Mouse (Mus musculus): ENCODE measurements around the gene Kirrel3. TPM values are rescaled to one million over a fixed set of nuclear protein-coding genes. Genes with fewer than 3 reads are reported as not detected.

Kirrel3 gene
- polyA plus RNA-seq, 1 experiment from 2014 or later: 0.72 TPM

GRCm38 (mm10) chr9:34847664-34848063 lies 362.0 kb downstream of the Kirrel3 start:
- 52% methylated on average over 5 of the region's 5 CpGs for whole genome bisulfite sequencing
- DNase-seq (ENCODE audit: low spot score): peak; percentile 11

GRCm38 (mm10) chr9:34851136-34851535 lies 365.4 kb downstream of the Kirrel3 start:
- Histone ChIP-seq H3K9ac (replicated peaks; ENCODE audit: low read depth) (no peak overlapping the region), H3K4me3 (ENCODE audit: low read depth, low read length) (no peak overlapping the region), H3K36me3 (ENCODE audit: insufficient read depth, low read length) (no peaks in the 10 kb centered on the region), H3K9me3 (ENCODE audit: low read length) (no peaks in the 10 kb centered on the region), H3K27me3 (replicated peaks; ENCODE audit: insufficient read depth, low read length) (no peaks in the 10 kb centered on the region), H3K4me1 (ENCODE audit: insufficient read depth, low read depth, low read length) (no peaks in the 10 kb centered on the region), H3K4me2 (replicated peaks; ENCODE audit: low read depth, low read length) (no peak overlapping the region), H3K27ac (ENCODE audit: low read length) (no peak overlapping the region)
- DNase-seq (ENCODE audit: low spot score) (no peak), ATAC-seq (no peak)
- 79% methylated on average over 4 of the region's 4 CpGs for WGBS
- TF ChIP-seq EP300 (IDR thresholded peaks at IDR 0.05) (no peak), CTCF (IDR thresholded peaks at IDR 0.05) (no peak)

More at GRCm38 (mm10) chr9:34847664-34848063, 362.0 kb downstream of the Kirrel3 start:
- no peak for TF ChIP-seq EP300 (IDR thresholded peaks at IDR 0.05)
- peak; percentile 75 for TF ChIP-seq CTCF (IDR thresholded peaks at IDR 0.05)
- no peak overlapping the region for H3K27ac ChIP-seq (ENCODE audit: low read length)
- no peaks in the 10 kb centered on the region for H3K27me3 ChIP-seq (replicated peaks; ENCODE audit: insufficient read depth, low read length)
- no peak overlapping the region for H3K9ac ChIP-seq (replicated peaks; ENCODE audit: low read depth)
- no peaks in the 10 kb centered on the region for H3K36me3 ChIP-seq (ENCODE audit: insufficient read depth, low read length)
- ATAC-seq: no peak
- no peak overlapping the region for H3K4me2 ChIP-seq (replicated peaks; ENCODE audit: low read depth, low read length)
- no peaks in the 10 kb centered on the region for H3K4me1 ChIP-seq (ENCODE audit: insufficient read depth, low read depth, low read length)
- no peaks in the 10 kb centered on the region for H3K9me3 ChIP-seq (ENCODE audit: low read length)
- no peak overlapping the region for H3K4me3 ChIP-seq (ENCODE audit: low read depth, low read length)

- H3K9ac ChIP-seq (replicated peaks; ENCODE audit: low read depth): no peak overlapping the region
- H3K27ac ChIP-seq (ENCODE audit: low read length): no peak overlapping the region
- WGBS: 58% methylated on average over 9 of the region's 9 CpGs
- H3K27me3 ChIP-seq (replicated peaks; ENCODE audit: insufficient read depth, low read length): no peaks in the 10 kb centered on the region
- H3K4me1 ChIP-seq (ENCODE audit: insufficient read depth, low read depth, low read length): no peaks in the 10 kb centered on the region
- no peak overlapping the region for H3K4me2 ChIP-seq (replicated peaks; ENCODE audit: low read depth, low read length)
- TF ChIP-seq CTCF (IDR thresholded peaks at IDR 0.05) (peak; percentile 63), EP300 (IDR thresholded peaks at IDR 0.05) (no peak)
- DNase-seq (ENCODE audit: low spot score): peak; percentile 39
- no peaks in the 10 kb centered on the region for H3K36me3 ChIP-seq (ENCODE audit: insufficient read depth, low read length)
- ATAC-seq: no peak
- no peaks in the 10 kb centered on the region for H3K9me3 ChIP-seq (ENCODE audit: low read length)
- no peak overlapping the region for H3K4me3 ChIP-seq (ENCODE audit: low read depth, low read length)
Observed at GRCm38 (mm10) chr9:34857575-34857974, 371.9 kb downstream of the Kirrel3 start.

GRCm38 (mm10) chr9:34858071-34858470 lies 372.4 kb downstream of the Kirrel3 start:
- Histone ChIP-seq H3K9ac (replicated peaks; ENCODE audit: low read depth) (no peak overlapping the region), H3K4me3 (ENCODE audit: low read depth, low read length) (no peak overlapping the region), H3K9me3 (ENCODE audit: low read length) (no peaks in the 10 kb centered on the region), H3K27me3 (replicated peaks; ENCODE audit: insufficient read depth, low read length) (no peaks in the 10 kb centered on the region), H3K4me2 (replicated peaks; ENCODE audit: low read depth, low read length) (no peak overlapping the region), H3K4me1 (ENCODE audit: insufficient read depth, low read depth, low read length) (no peaks in the 10 kb centered on the region), H3K27ac (ENCODE audit: low read length) (no peak overlapping the region), H3K36me3 (ENCODE audit: insufficient read depth, low read length) (no peaks in the 10 kb centered on the region)
- TF ChIP-seq EP300 (IDR thresholded peaks at IDR 0.05) (no peak), CTCF (IDR thresholded peaks at IDR 0.05) (no peak)
- ATAC-seq: no peak
- 88% methylated on average over 10 of the region's 10 CpGs for WGBS
- DNase-seq (ENCODE audit: low spot score): no peak

GRCm38 (mm10) chr9:34860934-34861333 lies 375.2 kb downstream of the Kirrel3 start:
- Histone ChIP-seq H3K9me3 (ENCODE audit: low read length) (no peaks in the 10 kb centered on the region), H3K9ac (replicated peaks; ENCODE audit: low read depth) (no peak overlapping the region), H3K4me2 (replicated peaks; ENCODE audit: low read depth, low read length) (no peak overlapping the region), H3K36me3 (ENCODE audit: insufficient read depth, low read length) (no peaks in the 10 kb centered on the region), H3K4me1 (ENCODE audit: insufficient read depth, low read depth, low read length) (no peaks in the 10 kb centered on the region), H3K4me3 (ENCODE audit: low read depth, low read length) (no peak overlapping the region), H3K27ac (ENCODE audit: low read length) (no peak overlapping the region), H3K27me3 (replicated peaks; ENCODE audit: insufficient read depth, low read length) (no peaks in the 10 kb centered on the region)
- no peak for DNase-seq (ENCODE audit: low spot score)
- WGBS: 44% methylated on average over 4 of the region's 4 CpGs
- no peak for ATAC-seq
- TF ChIP-seq CTCF (IDR thresholded peaks at IDR 0.05): no peak
- no peak for TF ChIP-seq EP300 (IDR thresholded peaks at IDR 0.05)

- ATAC-seq (no peak), DNase-seq (ENCODE audit: low spot score) (no peak)
- no peaks in the 10 kb centered on the region for H3K27me3 ChIP-seq (replicated peaks; ENCODE audit: insufficient read depth, low read length)
- H3K27ac ChIP-seq (ENCODE audit: low read length): no peak overlapping the region
- H3K4me2 ChIP-seq (replicated peaks; ENCODE audit: low read depth, low read length): no peak overlapping the region
- no peaks in the 10 kb centered on the region for H3K4me1 ChIP-seq (ENCODE audit: insufficient read depth, low read depth, low read length)
- no peak overlapping the region for H3K9ac ChIP-seq (replicated peaks; ENCODE audit: low read depth)
- H3K9me3 ChIP-seq (ENCODE audit: low read length): no peaks in the 10 kb centered on the region
- no peaks in the 10 kb centered on the region for H3K36me3 ChIP-seq (ENCODE audit: insufficient read depth, low read length)
- no peak overlapping the region for H3K4me3 ChIP-seq (ENCODE audit: low read depth, low read length)
- 33% methylated on average over 2 of the region's 2 CpGs for WGBS
- TF ChIP-seq CTCF (IDR thresholded peaks at IDR 0.05): peak; percentile 64
- no peak for TF ChIP-seq EP300 (IDR thresholded peaks at IDR 0.05)
Observed at GRCm38 (mm10) chr9:34861775-34862174, 376.1 kb downstream of the Kirrel3 start.

- no peak overlapping the region for H3K27ac ChIP-seq (ENCODE audit: low read length)
- WGBS: 49% methylated on average over 6 of the region's 6 CpGs
- H3K36me3 ChIP-seq (ENCODE audit: insufficient read depth, low read length): no peaks in the 10 kb centered on the region
- no peak overlapping the region for H3K4me2 ChIP-seq (replicated peaks; ENCODE audit: low read depth, low read length)
- TF ChIP-seq CTCF (IDR thresholded peaks at IDR 0.05) (no peak), EP300 (IDR thresholded peaks at IDR 0.05) (no peak)
- no peak overlapping the region for H3K4me3 ChIP-seq (ENCODE audit: low read depth, low read length)
- no peak overlapping the region for H3K9ac ChIP-seq (replicated peaks; ENCODE audit: low read depth)
- no peaks in the 10 kb centered on the region for H3K9me3 ChIP-seq (ENCODE audit: low read length)
- no peak for DNase-seq (ENCODE audit: low spot score)
- no peaks in the 10 kb centered on the region for H3K4me1 ChIP-seq (ENCODE audit: insufficient read depth, low read depth, low read length)
- H3K27me3 ChIP-seq (replicated peaks; ENCODE audit: insufficient read depth, low read length): no peaks in the 10 kb centered on the region
- ATAC-seq: no peak
Observed at GRCm38 (mm10) chr9:34865606-34866005, 379.9 kb downstream of the Kirrel3 start.

Data from lung, postnatal 0 days (tissue).